Mouse (Mus musculus): Measurements from ENCODE around the gene Tnfaip8l1. TPM values are rescaled to one million over a fixed set of nuclear protein-coding genes. Genes with fewer than 3 reads are reported as not detected.

Gene Tnfaip8l1
- polyA plus RNA-seq, 1 experiment from 2014 or later = 6.7 TPM

DNA sequence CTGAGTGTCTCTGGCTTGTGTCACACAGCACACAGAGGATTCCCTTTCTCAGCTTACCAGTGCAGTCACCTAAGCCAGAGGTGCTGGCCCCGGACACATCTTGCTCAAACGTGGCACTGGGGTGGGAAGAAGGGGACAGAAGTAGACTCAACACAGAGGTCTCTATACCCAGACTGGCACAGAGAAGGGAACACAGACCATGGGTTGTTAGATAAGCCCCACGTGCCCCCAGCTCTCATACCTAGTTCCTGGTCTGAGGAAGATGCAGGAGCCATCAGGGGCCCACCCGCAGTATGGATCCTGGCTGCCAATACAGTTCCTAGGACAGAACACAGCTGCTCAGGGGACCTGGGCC, 37.0 kb upstream of the Tnfaip8l1 start:
- Histone ChIP-seq H3K27ac (no peak overlapping the region), H3K4me2 (peak overlapping the region; percentile 89; the same call in 1 of the 2 replicates), H3K9ac (no peak overlapping the region), H3K27me3 (peaks cover 54% of the 10 kb centered on the region), H3K4me3 (no peak overlapping the region), H3K9me3 (replicated peaks) (peaks cover 7% of the 10 kb centered on the region; the same call in 1 of the 2 replicates), H3K36me3 (no peaks in the 10 kb centered on the region), H3K4me1 (replicated peaks) (peaks cover 15% of the 10 kb centered on the region)
- 79% methylated on average over 4 of the region's 4 CpGs for WGBS
- no peak for ATAC-seq (replicated peaks; ENCODE audit: insufficient number of reproducible peaks, insufficient read depth, low FRiP score, low read depth)

DNA sequence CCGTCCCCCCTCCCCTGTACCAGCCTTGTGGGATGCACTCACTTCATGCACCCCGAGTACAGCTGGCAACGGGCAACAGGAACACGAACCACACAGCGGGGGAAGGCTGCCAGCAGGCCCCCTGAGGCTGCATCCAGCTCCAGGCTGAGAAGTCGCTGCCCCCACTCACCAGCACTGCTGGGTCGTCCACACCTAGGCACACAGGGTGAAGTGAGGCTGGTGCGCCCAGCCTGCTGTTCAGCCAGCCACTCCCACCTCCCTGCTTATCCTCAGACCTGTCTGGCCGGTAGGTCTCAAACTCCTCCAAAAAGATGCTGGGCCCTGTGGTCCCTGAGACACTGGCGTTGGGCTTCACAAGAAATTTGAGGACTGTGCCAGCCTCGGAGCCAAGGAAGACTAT, 36.1 kb upstream of the Tnfaip8l1 start:
- WGBS = 74% methylated on average over 11 of the region's 11 CpGs
- peaks cover 47% of the 10 kb centered on the region for H3K27me3 ChIP-seq
- H3K36me3 ChIP-seq = no peaks in the 10 kb centered on the region

DNA sequence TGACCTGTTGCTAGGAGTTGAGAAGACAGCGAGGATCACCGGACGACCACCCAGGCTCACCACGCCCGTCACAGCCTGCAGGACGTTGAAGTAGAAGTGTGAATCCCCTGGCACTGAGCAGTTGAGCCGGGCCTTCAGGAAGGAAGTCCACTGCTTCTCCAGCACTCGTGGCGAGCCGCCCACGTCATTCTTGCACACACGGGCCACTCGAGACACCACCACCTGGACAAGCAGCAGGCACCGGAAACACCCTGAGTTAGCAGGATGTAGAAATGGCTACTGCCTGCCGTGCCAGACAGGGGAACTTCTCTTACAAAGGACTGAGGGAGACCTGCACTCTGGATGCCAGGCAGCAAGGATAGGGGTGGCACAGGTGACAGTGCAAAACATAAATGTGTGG, 34.0 kb upstream of the Tnfaip8l1 start:
- Histone ChIP-seq H3K4me2 (no peak overlapping the region), H3K9ac (no peak overlapping the region), H3K36me3 (no peaks in the 10 kb centered on the region), H3K4me1 (replicated peaks) (peaks cover 13% of the 10 kb centered on the region), H3K27me3 (peaks cover 27% of the 10 kb centered on the region), H3K4me3 (no peak overlapping the region), H3K27ac (no peak overlapping the region), H3K9me3 (replicated peaks) (no peaks in the 10 kb centered on the region)
- no peak for ATAC-seq (replicated peaks; ENCODE audit: insufficient number of reproducible peaks, insufficient read depth, low FRiP score, low read depth)
- WGBS = 76% methylated on average over 15 of the region's 15 CpGs

More for the DNA sequence above, 36.1 kb upstream of the Tnfaip8l1 start:
- Histone ChIP-seq H3K4me2 (no peak overlapping the region), H3K4me1 (replicated peaks) (peaks cover 10% of the 10 kb centered on the region), H3K27ac (no peak overlapping the region), H3K4me3 (no peak overlapping the region), H3K9ac (no peak overlapping the region), H3K9me3 (replicated peaks) (peaks cover 7% of the 10 kb centered on the region; the same call in 1 of the 2 replicates)
- no peak for ATAC-seq (replicated peaks; ENCODE audit: insufficient number of reproducible peaks, insufficient read depth, low FRiP score, low read depth)

DNA sequence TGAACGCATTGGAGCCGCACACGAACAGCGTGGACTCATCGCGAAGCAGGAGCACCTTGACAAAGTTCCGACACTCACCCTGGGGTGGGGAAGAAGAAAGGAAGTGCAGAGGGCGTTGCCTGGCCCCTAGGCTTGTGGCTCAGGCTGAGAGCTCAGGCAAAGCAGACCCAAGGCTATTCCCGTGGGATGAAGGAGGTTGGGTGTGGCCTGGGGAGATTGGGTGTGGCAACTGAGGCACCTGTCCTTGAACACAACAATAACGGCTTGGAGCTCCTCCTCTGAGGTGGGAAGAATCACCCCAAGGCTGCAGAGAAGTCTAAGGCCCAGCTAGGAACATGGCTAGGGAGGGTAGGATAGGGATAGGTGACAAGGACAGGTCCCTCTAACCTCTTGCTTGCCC, 31.1 kb upstream of the Tnfaip8l1 start:
- no peak overlapping the region for H3K27ac ChIP-seq
- 89% methylated on average over 10 of the region's 10 CpGs for WGBS
- H3K4me3 ChIP-seq = no peak overlapping the region
- ATAC-seq (replicated peaks; ENCODE audit: insufficient number of reproducible peaks, insufficient read depth, low FRiP score, low read depth) = no peak
- H3K9me3 ChIP-seq (replicated peaks) = no peaks in the 10 kb centered on the region
- H3K36me3 ChIP-seq = no peaks in the 10 kb centered on the region
- peaks cover 20% of the 10 kb centered on the region for H3K27me3 ChIP-seq
- H3K9ac ChIP-seq = no peak overlapping the region
- no peak overlapping the region for H3K4me2 ChIP-seq
- H3K4me1 ChIP-seq (replicated peaks) = peaks cover 20% of the 10 kb centered on the region

DNA sequence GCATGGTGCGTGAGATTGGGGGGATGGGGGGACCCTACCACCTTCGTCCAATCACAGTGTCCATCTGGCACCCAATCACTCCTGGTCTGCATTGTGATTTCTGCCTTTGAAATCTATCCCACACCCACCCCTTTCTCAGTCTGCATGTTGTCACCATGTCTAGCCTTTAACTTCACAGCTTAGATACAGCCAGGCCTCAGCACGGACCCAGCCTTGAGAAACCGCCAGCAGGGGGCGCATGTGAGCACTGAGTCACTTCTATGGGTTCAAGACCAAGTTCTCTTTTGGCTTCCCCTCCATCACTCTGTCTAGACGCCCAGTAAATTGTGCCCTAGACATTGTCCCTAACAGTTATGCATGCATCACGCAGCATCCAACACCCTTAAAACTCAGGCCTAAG, 30.5 kb upstream of the Tnfaip8l1 start:
- peaks cover 20% of the 10 kb centered on the region for H3K4me1 ChIP-seq (replicated peaks)
- no peak overlapping the region for H3K27ac ChIP-seq
- H3K4me3 ChIP-seq = no peak overlapping the region
- H3K9me3 ChIP-seq (replicated peaks) = no peaks in the 10 kb centered on the region
- ATAC-seq (replicated peaks; ENCODE audit: insufficient number of reproducible peaks, insufficient read depth, low FRiP score, low read depth) = no peak
- H3K4me2 ChIP-seq = no peak overlapping the region
- H3K36me3 ChIP-seq = no peaks in the 10 kb centered on the region
- no peak overlapping the region for H3K9ac ChIP-seq
- H3K27me3 ChIP-seq = peaks cover 13% of the 10 kb centered on the region
- 46% methylated on average over 7 of the region's 7 CpGs for whole genome bisulfite sequencing

DNA sequence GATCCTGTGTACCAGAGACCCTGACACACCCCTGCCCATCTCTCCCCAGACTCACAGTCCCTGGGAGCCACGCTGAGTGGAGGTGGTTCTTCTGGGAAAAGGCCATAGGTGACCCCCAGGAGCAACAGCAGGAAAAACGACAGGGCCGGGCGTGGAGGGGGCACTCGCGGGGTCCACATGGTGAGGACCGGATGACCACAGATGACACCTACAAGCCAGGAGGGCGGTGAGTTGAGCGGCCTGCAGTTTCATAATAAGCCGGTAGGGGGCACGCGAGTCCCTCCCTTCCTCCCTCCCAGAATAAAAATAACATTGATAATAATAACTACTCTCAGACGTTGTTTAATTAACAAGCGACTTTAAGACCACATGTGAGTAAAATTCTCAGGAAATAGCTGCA, 29.6 kb upstream of the Tnfaip8l1 start:
- peak overlapping the region; percentile 16 for H3K4me3 ChIP-seq
- 3% methylated on average over 14 of the region's 14 CpGs for WGBS

DNA sequence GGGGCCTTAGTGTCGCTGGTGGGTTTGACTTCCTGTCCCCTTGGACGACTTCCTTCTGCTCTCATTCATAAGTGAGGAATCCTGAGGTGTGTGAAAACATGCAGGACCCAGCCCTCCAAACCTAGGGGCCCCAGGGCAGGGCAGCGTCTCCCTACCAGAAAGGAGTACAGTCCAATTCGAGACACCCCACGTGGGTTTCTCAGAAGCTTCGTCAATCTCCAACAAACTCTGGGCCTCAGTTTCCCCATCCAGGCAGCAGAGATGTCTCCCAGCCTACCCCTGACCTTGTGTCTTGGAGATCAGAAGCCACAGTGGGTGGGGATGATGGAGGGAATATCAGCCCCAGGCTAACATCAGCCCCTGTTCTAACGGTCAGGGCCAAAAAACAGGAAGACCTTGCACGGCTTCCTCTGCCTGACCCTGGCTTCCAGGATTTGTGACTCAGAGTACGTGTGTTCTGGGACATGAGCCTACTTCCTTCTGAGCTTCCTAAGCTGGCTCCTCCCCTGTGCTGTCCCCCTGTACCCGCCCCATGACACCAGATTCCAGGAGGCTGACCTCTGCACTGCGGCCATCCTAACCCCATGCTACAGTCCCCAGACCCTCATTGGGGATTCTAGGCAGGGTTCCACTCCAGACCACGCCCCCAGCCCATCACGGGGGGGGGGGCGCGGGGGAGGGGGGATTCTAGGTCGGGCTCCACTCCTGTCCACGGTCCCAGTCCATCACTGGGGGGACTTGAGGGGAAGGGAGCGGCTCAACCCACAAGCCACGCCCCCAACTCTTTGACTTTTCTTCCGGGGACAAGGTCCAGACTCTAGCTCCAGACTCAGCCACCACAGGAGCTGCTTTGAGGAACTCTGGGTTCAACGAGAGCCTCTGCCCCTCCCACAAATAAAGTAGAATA, 28.6 kb upstream of the Tnfaip8l1 start:
- Histone ChIP-seq H3K27ac (peak overlapping the region; percentile 77), H3K27me3 (peaks cover 24% of the 10 kb centered on the region), H3K9ac (peak overlapping the region; percentile 31; the same call in 1 of the 2 replicates), H3K36me3 (no peaks in the 10 kb centered on the region), H3K4me1 (replicated peaks) (peaks cover 27% of the 10 kb centered on the region), H3K4me2 (peak overlapping the region; percentile 73), H3K4me3 (peak overlapping the region; percentile 43), H3K9me3 (replicated peaks) (no peaks in the 10 kb centered on the region)
- ATAC-seq (replicated peaks; ENCODE audit: insufficient number of reproducible peaks, insufficient read depth, low FRiP score, low read depth) = peak; percentile 84
- 15% methylated on average over 21 of the region's 21 CpGs for WGBS

More for the DNA sequence above, 29.6 kb upstream of the Tnfaip8l1 start:
- Histone ChIP-seq H3K4me1 (replicated peaks) (peaks cover 20% of the 10 kb centered on the region), H3K9ac (no peak overlapping the region), H3K27ac (no peak overlapping the region), H3K4me2 (peak overlapping the region; percentile 73; the same call in 1 of the 2 replicates), H3K36me3 (no peaks in the 10 kb centered on the region), H3K9me3 (replicated peaks) (no peaks in the 10 kb centered on the region), H3K27me3 (peaks cover 16% of the 10 kb centered on the region)
- no peak for ATAC-seq (replicated peaks; ENCODE audit: insufficient number of reproducible peaks, insufficient read depth, low FRiP score, low read depth)

DNA sequence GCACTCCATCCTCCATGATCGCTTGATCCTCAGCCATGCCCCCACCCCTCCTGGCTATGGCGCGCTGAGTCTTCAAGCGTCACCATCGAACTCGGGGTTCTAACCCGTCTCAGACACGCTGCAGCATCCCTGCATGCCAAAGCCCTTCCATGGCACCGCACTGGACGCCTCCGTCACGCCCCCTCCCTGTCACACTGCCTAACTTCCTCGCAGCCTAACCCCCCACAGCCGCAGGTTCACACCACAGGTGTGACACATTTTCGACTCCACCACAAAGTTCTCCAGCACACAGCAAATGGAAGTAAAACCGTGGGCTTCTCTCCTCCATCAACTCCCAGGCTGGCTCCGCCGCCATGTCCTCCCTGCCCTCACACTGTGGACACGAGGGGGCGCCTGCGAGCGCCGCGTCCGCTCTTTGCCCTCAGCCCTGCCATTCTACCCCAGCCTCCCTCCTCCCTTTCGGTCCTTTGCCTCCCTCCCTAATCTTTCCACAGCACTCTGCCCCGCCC, 27.8 kb upstream of the Tnfaip8l1 start:
- Histone ChIP-seq H3K4me1 (replicated peaks) (peaks cover 31% of the 10 kb centered on the region), H3K9ac (peak overlapping the region; percentile 31; the same call in 1 of the 2 replicates), H3K9me3 (replicated peaks) (no peaks in the 10 kb centered on the region), H3K27me3 (peaks cover 33% of the 10 kb centered on the region), H3K27ac (peak overlapping the region; percentile 77), H3K36me3 (no peaks in the 10 kb centered on the region), H3K4me3 (peak overlapping the region; percentile 43), H3K4me2 (peak overlapping the region; percentile 73)
- 2% methylated on average over 27 of the region's 27 CpGs for WGBS
- ATAC-seq (replicated peaks; ENCODE audit: insufficient number of reproducible peaks, insufficient read depth, low FRiP score, low read depth) = no peak

DNA sequence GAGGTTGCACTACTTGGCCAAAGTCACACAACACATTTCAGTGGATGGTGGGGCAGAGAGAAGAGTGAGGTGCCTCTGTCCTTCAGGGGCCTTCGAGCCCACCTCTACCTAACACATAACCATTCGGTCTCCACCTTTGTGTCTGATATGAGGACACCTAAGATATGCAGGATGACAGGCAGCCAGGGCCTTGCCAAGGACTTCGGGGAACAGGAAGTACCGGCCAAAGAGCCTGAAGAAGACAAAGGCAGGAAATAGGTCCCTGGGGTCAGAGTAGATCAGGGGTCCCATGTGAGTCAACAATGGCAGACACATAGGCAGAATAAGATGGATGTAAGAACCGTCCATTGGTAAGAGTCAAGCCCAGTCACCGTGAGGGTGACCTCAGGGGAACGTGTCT, 25.7 kb upstream of the Tnfaip8l1 start:
- 76% methylated on average over 7 of the region's 7 CpGs for WGBS
- Histone ChIP-seq H3K4me1 (replicated peaks) (peaks cover 39% of the 10 kb centered on the region), H3K9me3 (replicated peaks) (no peaks in the 10 kb centered on the region), H3K36me3 (no peaks in the 10 kb centered on the region), H3K4me3 (no peak overlapping the region), H3K4me2 (no peak overlapping the region), H3K9ac (no peak overlapping the region), H3K27ac (no peak overlapping the region), H3K27me3 (peaks cover 51% of the 10 kb centered on the region)
- no peak for ATAC-seq (replicated peaks; ENCODE audit: insufficient number of reproducible peaks, insufficient read depth, low FRiP score, low read depth)

DNA sequence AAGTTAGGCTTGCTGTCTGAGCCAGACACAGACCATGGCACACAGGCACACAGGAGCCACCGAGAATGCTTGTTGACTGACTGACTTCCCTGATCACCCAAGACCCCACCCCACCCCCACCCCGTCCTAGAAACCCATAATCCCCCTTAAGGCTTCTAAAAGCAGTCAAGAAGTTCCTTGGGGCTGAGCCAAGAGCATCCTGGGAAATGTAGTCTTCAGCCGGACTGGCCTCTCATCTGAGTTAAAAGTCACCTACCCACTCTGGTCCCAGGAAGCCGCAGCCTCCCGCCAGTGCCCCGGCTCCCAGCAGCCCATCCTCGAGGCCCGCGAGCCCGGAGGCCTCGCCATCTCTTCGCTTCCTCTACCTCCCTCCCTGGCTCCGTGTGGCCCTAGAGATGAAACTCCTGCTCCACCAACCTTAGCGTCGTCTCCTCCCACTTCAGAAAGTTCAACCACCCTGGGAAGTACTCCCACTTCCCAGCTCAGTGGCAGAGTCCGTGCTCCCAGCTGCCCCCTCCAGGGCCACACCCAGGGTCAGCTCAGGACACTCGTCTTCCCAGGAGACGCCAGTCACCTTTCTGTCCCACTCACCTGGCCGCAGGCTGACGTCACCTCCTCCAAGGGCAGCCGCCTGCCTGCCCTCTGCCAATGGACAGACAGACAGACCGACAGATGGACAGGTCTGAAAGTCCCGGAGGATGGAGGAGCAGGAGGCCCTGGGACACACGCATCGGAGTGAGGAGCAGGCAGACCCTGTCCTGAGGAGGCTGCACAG, 24.3 kb upstream of the Tnfaip8l1 start:
- Histone ChIP-seq H3K9me3 (replicated peaks) (no peaks in the 10 kb centered on the region), H3K4me3 (no peak overlapping the region), H3K4me2 (no peak overlapping the region), H3K36me3 (no peaks in the 10 kb centered on the region), H3K9ac (no peak overlapping the region), H3K27ac (no peak overlapping the region), H3K4me1 (replicated peaks) (peaks cover 46% of the 10 kb centered on the region), H3K27me3 (peaks cover 65% of the 10 kb centered on the region)
- WGBS = 24% methylated on average over 25 of the region's 25 CpGs
- ATAC-seq (replicated peaks; ENCODE audit: insufficient number of reproducible peaks, insufficient read depth, low FRiP score, low read depth) = no peak

DNA sequence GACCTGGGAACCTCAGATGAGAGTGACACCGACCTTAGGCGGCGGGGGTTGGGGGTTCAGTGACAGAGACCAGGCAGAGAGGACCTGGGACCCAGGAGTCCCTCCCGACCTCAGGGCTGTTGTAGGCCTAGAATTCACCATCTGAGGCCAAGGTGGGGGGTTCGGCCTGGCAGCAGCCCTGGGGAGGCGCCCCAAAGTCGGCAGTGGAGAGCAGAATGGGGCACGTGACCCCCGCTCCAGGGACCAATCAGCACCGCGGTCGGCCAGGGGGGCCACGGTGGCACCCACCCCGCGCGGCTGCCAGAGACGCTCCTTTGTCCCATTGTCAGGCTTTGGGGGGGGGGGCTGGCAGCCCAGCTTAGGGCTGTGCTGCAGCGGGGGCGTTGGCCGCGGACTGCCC, 22.9 kb upstream of the Tnfaip8l1 start:
- H3K36me3 ChIP-seq = no peaks in the 10 kb centered on the region
- H3K27me3 ChIP-seq = peaks cover 79% of the 10 kb centered on the region
- H3K4me1 ChIP-seq (replicated peaks) = peaks cover 35% of the 10 kb centered on the region
- H3K4me2 ChIP-seq = peak overlapping the region; percentile 99
- H3K9ac ChIP-seq = no peak overlapping the region
- no peaks in the 10 kb centered on the region for H3K9me3 ChIP-seq (replicated peaks)
- peak overlapping the region; percentile 73 for H3K4me3 ChIP-seq
- H3K27ac ChIP-seq = no peak overlapping the region
- 11% methylated on average over 21 of the region's 21 CpGs for WGBS
- ATAC-seq (replicated peaks; ENCODE audit: insufficient number of reproducible peaks, insufficient read depth, low FRiP score, low read depth) = no peak

Measured in heart, embryonic 15.5 days (tissue).